Mouse (Mus musculus): ENCODE results near the gene Cacna1a. TPM values are rescaled to one million over a fixed set of nuclear protein-coding genes. Genes with fewer than 3 reads are reported as not detected.
"Not testable (repeated sequence)": the region's sequence is repeated elsewhere in the genome, so short reads cannot be mapped to it uniquely, and the experiment has no call there.

Gene Cacna1a
- polyA plus RNA-seq, 1 experiment, result 10.4 TPM

DNA sequence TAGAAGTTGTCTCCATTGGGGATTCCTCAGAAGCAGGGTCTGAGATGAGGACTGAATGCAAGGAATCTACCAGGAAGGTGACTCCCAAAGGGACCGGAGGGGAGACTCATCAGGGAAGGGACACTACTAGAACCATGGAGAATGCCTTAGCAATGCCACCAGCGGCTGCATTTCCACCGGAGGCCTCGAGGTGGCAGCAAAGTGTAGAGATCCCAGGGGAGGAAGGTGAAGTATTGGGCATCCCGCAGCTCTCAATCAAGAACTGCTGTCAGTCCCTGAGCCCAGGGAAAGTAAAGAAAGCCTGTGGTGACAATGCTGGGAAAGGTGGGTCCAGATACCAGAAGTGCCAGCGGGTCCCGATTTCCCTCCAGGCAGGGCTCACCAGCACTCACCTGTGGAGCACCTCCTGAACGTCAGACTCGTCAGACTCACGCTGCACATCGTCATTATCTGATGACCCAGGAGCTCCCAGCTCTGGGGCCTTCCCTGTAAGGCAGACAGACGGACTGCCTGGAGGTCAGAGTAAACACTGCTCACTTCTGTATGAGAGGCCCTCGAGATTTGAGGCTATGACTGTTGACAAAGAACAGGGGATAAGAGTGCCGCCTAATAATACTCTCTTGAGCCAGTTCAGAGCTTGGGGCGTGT, 203.9 kb downstream of the Cacna1a start:
- no peak for DNase-seq (ENCODE audit: low read depth)

DNA sequence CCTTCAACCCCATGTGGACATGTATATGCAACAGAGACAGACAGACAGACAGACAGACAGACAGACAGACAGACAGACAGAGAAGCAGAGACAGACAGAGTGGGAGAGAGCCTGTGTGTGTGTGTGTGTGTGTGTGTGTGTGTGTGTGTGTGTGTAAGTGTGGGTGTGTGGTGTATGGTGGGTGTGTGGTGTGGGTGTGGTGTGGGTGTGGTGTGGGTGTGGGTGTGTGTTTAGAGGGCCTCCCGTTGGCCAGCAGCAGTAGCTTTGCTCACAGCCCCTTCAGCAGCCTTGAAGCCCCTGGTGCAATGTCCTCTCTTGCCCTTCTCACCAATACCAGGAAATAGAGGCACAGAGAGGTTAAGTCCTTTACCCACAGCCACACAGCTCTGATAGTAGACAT, 204.9 kb downstream of the Cacna1a start:
- no peak for DNase-seq (ENCODE audit: low read depth)

DNA sequence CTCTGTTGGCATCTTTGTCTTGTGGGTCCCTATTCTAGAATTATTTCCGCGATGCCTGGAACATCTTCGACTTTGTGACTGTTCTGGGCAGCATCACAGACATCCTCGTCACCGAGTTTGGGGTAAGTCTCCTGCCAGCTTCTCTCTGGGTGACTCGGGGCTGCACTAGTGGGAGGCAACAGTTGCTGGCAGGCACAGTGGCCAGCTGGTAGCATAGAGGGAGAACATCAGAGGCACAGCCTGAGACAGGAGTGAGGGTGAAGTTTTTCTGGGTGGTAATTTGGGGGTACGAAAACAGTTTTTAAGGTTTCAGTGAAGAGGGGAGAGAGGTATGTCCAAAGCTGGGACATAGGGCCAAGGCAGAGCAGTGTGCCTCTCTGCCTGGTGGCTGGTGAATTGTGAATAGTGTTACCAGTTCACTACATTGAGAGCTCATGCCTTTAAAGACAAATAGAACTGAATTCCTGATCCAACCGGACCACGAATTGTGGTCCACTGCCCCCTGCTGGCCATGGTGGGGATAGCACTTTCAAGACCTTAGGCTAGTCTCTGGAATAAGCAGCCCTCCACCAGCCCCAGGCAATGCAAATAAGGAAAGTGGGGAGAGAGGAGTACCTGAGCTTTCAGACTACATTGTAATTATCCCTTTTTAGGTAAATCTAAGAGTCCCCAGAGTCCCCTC, 206.0 kb downstream of the Cacna1a start:
- DNase-seq (ENCODE audit: low read depth), result no peak

DNA sequence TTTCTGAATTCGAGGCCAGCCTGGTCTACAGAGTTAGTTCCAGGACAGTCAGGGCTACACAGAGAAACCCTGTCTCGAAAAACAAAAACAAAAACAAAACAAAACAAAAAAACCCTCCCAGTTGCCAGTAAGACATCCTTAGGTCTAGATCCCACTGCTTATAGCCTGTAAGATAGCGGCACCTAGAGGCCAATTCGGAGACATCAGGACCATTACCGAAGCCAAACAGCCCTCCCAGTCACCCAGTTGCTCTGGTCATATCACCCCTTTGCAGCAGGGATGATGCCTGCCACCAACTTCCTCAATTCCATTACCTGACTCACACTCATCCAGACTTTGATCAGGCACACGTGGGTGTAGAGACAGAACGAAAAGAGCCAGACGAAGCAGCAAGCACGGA, 207.4 kb downstream of the Cacna1a start:
- DNase-seq (ENCODE audit: low read depth), result no peak

DNA sequence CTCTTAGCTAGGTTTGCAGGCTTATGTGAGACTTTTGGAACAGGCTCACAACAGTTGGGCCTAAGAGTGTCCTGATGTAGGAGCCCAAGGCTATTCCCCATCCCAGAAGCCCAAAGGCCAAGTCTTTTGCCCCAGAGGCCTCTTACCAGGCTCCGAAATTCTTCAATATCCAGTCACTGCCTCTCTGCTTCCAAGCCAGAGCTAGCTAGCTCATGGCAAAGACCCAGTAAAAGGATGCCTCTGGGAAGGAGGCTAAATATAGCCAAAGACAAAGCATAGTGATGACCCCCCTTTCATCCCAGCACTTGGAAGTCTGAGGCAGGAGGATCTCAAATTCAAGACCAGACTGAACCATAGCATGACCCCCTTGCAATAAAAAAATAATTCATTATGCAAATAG, 211.2 kb downstream of the Cacna1a start:
- DNase-seq (ENCODE audit: low read depth), result no peak

DNA sequence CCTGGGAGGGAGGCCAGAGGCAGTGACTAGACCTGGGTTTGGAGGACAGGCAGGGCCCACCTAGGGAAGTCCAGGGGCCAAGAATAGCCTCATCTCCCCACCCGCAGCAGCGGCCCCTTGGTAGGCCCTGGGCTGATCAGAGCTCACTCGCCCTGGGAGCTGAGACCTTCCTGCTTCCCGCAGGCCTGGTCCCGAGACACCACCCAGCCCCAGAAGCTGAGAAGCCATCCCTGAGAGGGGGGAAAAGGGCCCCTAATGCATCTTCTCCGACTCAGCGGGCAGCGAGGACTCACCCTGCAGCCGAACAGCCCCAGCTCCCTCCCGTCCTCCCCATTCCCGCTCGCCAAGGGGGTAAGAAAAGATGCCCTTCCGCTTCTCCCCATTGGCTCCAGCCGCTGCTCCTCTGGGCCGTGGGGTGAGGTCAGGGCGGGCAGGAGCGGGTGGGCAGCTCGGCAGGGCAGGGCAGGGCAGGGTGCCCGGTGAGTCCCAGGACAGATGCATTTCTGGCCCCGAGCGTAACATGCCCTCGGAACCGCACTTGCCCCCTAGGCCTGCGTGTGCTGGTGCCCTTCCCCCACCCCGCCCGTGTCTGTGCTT, 212.2 kb downstream of the Cacna1a start:
- no peak for DNase-seq (ENCODE audit: low read depth)

DNA sequence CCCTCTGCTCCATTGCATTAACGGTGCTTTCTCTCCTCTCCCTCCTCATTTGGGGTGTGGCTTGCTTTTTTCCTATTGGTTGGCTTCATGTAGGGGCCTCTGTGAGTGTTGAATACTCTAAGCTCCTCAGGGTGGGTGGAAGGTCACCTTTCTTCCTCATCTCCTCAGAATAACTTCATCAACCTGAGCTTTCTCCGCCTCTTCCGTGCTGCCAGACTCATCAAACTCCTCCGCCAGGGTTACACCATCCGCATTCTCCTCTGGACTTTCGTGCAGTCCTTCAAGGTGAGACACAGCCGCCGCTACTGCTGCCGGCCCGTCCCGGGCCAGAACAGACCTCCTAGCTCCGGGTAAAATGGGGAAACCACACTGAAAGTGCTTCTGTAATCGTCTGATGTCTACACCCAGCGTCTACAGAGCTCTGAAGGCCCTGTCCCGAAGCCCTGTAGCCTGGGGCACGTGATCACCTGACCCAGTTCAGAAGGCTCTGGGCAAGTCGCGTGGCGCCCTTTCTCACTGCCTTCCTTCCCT, 213.0 kb downstream of the Cacna1a start:
- DNase-seq (ENCODE audit: low read depth), result no peak

DNA sequence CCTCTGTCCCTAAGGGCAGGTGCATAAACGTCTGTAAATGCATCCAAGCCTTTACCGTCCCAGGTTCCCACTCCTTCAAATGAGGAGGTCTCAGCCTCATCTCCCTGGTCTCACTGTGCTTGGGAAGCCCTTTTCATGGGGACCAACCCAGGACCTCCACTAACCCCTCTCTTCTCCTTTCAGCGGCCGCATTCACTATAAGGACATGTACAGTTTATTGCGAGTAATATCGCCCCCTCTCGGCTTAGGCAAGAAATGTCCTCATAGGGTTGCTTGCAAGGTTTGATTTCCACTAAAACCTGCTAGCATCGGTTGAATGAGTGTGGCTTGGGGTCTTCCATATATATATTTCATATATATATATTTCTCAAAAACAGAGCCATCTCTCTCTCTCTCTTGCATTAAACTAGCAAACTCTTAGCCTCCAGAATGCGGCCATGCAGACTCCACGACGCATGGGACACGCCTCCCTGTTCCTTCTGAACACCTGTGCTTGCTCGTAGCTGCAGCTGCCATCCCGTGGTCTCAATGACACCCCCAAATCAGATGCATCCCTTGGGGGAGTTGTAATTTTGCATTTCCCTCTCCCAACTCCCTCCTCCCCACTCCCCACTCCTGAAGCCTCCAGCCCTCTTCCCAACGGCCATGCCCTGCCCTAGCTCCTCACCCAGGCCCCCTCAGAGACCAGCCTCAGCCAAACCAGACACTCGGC, 226.4 kb downstream of the Cacna1a start:
- DNase-seq (ENCODE audit: low read depth), result no peak

DNA sequence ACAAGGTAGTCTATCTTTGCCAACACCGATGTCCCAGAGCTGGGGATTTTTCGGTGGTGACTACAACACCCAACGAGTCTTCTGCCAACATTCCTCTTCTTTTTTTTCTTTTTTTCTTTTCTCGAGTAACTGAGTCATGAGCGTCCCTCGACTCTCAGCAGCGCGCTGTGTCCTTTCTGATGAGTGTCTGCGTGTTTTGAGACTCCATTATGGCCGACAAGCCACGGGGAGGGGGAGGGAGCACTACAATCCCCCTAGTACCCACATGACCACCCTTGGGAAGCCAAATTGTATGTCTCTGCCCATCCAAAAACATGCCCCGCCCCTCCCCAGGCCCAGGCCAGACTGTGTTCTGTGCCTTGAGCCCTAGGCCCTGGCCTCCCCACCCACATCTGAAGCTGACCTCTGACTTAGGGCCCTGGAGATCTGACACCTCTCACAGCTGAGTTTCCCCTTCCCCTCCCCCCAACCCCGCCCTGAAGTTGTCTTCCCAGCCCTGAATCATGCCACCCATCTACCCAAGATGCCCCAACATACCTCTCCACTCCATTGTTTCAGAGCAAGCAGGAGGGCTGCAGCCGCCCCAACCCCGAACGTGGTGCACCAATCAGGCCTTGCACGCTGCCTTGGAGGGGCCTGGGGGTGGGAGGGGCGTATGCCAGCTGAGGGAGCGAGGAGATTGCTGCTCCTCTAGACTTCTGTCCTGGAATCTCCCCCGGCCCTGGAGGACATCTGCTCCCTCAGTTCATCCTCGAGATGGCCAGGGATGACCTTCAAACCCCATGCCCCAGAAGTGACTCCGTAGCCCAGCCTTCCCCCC, 227.6 kb downstream of the Cacna1a start:
- DNase-seq (ENCODE audit: low read depth), result no peak

DNA sequence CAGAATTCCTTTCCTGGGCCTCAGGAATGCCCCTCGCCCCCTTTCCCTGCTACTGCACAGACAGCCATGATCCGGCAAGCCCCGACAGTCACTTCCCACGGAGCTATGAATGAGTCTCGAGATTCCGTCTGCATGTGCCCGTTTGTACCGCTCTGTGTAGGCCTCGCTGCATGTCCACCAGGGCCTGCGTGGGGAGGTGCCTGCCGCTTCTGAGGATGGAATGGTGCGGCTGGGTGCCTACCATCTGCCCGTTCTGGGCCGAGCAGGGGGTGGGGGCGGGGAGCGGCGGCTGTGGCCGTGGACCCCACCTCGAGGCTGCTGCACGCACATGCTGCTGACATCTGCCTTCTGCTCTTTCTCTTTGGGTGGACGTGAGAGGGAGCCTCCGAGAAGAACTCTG, 228.8 kb downstream of the Cacna1a start:
- DNase-seq (ENCODE audit: low read depth), result no peak

DNA sequence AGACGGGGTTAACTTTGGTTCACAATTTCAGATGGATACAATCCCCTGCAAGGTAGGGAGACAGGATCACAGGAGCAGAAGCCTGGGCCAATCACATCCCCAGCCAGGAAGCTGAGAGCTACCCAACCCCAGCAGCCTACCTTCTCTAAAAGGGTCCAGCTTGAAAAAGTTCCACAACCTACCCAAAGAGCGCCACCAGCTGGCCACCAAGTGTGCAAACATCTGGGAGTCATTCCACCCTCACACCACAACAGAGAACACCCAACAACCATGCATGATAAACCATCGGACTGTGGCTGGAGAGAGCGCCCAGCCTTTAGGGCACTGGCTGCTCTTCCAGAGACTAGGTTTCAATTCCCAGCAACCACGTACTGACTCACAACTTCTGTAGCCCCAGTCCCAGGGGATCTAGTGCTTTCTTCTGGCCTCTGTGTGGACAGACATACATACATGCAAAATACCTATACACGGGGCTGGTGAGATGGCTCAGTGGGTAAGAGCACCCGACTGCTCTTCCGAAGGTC, 232.9 kb downstream of the Cacna1a start:
- DNase-seq (ENCODE audit: low read depth), result no peak

DNA sequence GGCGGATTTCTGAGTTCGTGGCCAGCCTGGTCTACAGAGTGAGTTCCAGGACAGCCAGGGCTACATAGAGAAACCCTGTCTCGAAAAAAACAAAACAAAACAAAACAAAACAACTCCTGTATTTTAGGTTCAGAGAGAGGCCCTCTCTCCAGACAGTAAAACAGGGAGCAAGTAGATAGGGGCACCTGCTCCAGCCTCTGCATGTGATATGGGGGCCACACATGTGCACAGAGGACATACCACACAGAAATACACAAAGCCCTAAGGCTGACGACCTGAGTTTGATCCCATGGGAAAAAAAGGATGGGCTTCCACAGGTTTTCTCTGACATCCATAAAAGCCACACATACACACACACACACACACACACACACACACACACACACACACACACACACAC, 235.2 kb downstream of the Cacna1a start:
- not testable (repeated sequence) for DNase-seq (ENCODE audit: low read depth)

DNA sequence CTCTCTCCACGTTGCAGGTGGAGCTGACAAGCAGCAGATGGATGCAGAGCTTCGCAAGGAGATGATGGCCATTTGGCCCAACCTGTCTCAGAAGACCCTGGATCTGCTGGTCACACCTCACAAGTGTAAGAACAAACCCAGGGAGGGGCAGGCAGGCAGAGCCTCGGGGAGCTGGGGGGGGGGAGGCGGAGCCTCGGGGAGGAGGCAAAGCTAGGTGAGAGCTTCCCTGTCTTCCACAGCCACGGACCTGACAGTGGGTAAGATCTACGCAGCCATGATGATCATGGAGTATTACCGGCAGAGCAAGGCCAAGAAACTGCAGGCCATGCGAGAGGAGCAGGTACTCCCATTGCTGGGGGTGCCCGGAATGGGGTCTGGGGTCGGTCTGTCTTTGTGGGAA, 241.3 kb downstream of the Cacna1a start:
- no peak for DNase-seq (ENCODE audit: low read depth)

DNA sequence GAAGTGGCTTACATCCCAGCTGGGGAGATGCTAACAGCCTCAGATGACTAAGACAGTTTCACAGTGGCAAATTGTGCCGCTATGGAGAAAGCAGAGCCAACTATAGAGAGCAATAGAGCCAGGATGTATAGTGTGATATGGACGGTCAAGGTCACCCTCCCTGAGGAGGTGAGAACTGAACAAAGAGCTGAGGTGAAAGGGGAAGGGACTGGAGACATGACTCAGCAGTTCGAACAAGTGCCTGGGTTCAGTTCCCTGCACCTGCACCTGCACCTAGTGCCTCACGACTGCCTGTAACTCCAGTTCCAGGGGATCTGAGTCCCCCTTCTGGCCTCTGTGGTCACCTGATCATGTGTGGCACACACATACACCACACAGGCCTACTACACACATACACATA, 241.9 kb downstream of the Cacna1a start:
- no peak for DNase-seq (ENCODE audit: low read depth)

DNA sequence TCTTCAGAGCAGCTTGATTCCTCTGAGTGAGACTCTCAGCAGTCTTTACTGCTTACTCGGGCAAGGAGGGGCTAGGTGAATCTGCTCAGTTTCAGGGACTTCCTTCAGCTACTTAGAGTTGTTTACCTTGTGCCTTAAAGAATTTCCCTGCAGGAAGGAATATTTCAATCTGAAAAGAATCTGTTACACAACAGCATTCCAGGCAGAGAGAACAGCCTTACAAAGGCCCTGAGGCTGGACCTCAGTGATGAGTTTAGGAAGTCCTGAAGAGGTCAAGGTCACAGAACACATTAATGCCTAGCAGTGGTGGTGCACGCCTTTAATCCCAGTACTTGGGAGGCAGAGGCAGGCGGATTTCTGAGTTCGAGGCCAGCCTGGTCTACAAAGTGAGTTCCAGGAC, 243.6 kb downstream of the Cacna1a start:
- DNase-seq (ENCODE audit: low read depth), result no peak

DNA sequence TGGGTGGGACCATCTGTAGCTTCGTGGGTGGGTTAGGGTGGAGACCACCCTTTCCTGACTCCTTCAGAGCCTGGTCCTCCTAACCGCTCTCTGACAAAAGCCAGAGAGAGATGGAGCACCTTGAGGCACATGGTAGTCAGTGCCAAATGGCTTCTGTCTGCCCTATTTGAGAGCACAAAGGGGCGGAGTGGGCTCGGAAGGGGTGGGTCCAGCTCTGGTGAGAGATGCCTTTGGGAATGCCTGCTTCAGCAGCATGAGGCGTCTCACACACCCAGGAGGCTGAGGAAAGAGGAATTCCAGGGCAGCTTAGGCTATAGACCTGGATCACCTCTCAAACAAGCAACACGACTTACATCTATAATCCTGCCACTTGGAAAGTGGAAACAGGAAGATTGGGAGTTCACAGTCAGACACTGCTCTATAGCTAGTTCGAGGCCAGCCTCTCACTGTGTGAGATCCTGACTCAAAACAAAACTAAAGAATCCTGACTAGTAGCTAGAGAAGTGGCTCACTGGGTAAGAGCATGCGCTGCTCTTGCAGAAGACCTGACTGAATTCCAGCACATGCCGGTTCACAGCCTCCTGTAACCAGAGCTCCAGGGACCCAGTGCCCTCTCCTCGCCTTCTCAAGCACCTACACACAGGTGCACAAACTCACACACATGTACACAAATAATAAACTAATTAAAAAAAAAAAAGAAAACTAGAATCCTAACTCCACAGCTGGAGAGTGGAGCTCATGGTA, 245.8 kb downstream of the Cacna1a start:
- DNase-seq (ENCODE audit: low read depth), result no peak

DNA sequence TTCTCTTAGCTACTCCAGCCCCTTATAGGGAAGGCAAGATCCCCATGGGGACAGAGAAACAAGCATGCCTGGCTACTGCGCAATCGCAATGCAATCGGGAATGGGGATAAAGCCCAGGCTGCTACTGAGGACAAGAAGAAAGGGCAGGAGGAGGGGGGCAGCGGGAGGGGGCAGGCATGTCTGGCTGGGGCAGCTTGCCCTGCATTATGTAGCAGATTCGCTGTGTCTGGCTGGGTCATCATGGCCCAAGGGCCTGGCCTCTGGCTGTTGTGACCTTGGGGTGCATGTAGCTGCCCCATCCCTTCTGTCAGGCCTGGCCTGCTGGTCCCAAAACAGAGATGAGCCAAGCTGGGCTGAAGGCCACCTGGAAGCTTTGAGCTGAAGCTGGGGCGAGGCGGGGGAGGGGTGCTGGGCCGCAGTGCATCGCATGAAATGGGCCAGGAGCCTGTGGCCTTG, 246.6 kb downstream of the Cacna1a start:
- no peak for DNase-seq (ENCODE audit: low read depth)

DNA sequence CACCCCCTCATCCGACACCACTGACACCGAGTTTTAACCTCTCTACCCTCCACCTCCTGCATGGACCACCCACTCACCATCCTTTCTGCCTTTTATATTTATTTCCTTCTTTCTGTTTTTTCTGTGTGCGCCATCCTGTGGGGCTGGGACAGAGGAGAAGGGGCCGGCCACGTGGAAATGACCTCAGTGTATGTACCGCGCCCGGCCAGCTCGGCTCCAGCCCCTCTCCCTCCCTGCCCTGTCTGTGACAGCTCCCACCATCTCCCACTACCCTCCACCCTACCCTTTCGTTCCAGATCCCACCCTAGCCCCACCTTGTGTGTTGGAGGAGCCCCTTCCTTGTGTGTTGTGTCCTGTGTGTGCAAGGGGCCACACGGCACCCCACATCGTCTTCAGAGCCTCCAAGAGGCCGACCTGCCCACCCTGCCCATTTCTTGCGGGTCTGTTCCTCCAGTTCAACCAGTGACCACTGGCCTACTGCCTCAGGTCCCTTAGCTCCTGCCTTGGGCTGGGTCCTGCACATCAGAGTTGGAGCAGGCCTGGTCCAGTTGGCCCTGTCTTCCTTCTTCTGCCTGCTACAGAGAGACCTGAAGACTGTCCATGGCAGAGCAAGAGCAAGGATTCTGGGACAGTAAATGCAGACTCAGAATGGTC, 247.3 kb downstream of the Cacna1a start:
- DNase-seq (ENCODE audit: low read depth), result no peak

DNA sequence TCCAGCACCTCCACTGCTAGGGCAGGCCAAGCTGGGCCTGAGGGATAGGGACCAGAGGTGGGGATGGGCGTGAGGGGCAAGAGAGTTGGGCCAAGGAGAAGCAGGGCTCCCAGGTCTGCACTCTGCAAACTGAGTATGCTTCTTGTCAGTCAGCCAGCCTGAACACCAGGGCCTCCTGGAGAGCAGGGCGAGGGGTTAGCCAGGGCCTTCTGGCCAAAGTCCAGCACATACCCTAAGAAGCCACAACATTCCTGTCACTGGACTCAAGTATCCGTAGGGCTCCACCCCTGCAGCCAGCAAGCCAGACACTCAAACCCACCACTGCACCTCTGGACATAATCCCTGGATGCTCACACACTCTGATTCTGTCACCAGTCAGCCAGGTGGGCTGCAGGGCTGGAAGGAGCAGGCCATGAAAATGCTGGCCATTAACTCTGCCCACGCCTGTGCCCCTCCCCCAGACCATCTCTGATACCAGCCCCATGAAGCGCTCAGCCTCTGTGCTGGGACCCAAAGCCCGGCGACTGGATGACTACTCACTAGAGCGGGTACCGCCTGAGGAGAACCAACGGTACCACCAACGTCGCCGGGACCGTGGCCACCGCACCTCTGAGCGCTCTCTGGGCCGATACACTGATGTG, 247.9 kb downstream of the Cacna1a start:
- DNase-seq (ENCODE audit: low read depth), result no peak

Measured in gonadal fat pad, adult 2 months (tissue).